Mouse (Mus musculus): ENCODE results near the gene Iqcd. TPM values are rescaled to one million over a fixed set of nuclear protein-coding genes. Genes with fewer than 3 reads are reported as not detected.

Gene Iqcd
- polyA plus RNA-seq, 1 experiment: 2.1 TPM

DNA sequence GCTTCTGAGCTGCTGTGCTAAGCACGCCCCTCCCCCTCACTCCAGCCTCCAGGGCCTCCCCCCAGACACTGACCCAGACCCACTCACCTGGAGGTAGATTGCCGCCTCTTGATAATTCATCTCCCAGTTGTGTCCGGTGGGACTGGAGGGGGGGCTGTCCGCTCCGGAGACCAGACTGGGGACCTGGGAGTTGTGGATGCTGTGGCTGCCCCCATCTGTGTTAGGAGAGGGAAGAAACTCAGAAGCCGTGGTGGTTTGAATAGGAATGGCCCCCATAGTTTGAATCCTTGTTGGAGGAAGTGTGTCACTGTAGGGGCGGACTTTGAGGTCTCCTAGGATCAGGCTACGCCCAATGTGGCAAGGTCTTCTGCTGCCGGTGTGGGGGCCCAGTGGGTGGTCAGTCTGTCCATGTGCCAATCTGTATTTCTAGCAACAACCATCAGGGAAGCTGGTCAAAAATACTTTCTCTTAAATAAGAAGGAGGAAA is 28.6 kb upstream of the Iqcd start:
- DNase-seq: peak; percentile 35
- WGBS: 25% methylated on average over 9 of the region's 9 CpGs
- peak overlapping the region; percentile 92 for H3K27ac ChIP-seq (ENCODE audit: insufficient read depth, low read depth, low read length)
- no peaks in the 10 kb centered on the region; the same call in 1 of the 2 replicates for H3K36me3 ChIP-seq (ENCODE audit: control insufficient read depth, insufficient read depth, low read length)
- H3K4me3 ChIP-seq (ENCODE audit: insufficient read depth, low read depth, low read length): 0 out of 2 replicates have a peak overlapping the region, but pooled peaks have one; percentile 3
- no peaks in the 10 kb centered on the region for H3K27me3 ChIP-seq (replicated peaks; ENCODE audit: control insufficient read depth, insufficient read depth, low read length)
- TF ChIP-seq CTCF (conservative IDR thresholded peaks at IDR 0.05; ENCODE audit: insufficient read depth, insufficient read length, low read depth, low read length) (no peak), POLR2A (IDR thresholded peaks at IDR 0.05; ENCODE audit: low read depth, low read length) (no peak)
- H3K4me1 ChIP-seq (ENCODE audit: control insufficient read depth, insufficient read depth, low read length): peaks cover 21% of the 10 kb centered on the region

GRCm38 (mm10) chr5:120560616-120561311 is 28.1 kb upstream of the Iqcd start:
- H3K4me1 ChIP-seq (ENCODE audit: control insufficient read depth, insufficient read depth, low read length): peaks cover 26% of the 10 kb centered on the region
- TF ChIP-seq POLR2A (IDR thresholded peaks at IDR 0.05; ENCODE audit: low read depth, low read length) (no peak), CTCF (conservative IDR thresholded peaks at IDR 0.05; ENCODE audit: insufficient read depth, insufficient read length, low read depth, low read length) (no peak)
- no peaks in the 10 kb centered on the region for H3K27me3 ChIP-seq (replicated peaks; ENCODE audit: control insufficient read depth, insufficient read depth, low read length)
- peak overlapping the region; percentile 95 for H3K27ac ChIP-seq (ENCODE audit: insufficient read depth, low read depth, low read length)
- DNase-seq: peak; percentile 94
- H3K4me3 ChIP-seq (ENCODE audit: insufficient read depth, low read depth, low read length): 0 out of 2 replicates have a peak overlapping the region, but pooled peaks have one; percentile 3
- 21% methylated on average over 16 of the region's 16 CpGs for WGBS
- H3K36me3 ChIP-seq (ENCODE audit: control insufficient read depth, insufficient read depth, low read length): no peaks in the 10 kb centered on the region; the same call in 1 of the 2 replicates

DNA sequence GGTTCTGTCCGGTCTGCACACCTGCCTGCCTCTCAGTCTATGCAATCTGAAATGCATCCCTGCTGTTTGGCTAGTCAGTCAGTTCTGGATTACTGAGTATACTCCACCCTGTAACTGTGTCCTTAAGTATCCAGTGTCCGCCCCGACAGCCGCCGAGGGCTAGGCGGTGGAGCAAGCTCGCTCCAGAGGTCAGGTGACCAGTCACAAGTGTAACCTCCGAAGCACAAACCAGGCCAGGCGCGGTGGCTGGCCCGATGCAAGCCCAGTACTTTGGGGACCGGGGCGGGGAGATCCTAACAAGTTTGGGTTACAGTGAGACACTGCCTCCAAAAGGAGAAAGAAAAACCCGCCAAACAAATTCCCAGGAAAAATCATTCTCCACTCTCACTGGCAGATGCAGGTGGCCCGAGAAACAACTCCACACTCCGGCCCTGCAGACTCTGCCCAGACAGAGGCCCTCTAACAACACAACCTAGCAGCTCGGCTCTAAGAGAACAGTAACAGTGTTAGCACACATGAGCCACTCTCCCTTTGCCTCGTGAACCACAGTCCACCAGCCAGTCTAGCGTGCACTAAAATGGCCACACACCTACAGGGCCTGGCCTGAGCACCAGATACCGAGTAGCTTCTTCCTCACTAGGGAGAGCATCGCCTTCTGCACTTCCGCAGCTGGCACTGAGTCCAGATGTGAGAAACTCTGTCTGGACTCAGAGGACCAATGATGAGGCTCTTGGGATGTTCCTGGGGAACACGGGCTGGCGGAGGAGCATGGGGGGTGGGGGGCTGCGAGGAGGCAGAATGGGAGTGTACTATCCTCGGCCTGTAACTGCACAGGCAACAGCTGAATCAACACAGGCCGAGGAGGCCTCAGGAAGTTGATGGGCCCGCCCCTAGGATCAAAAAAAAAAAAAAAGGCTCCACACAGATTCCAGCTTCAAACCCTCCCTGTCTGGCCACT is 25.6 kb upstream of the Iqcd start:
- peak overlapping the region; percentile 90 for H3K27ac ChIP-seq (ENCODE audit: insufficient read depth, low read depth, low read length)
- H3K4me3 ChIP-seq (ENCODE audit: insufficient read depth, low read depth, low read length): no peak overlapping the region
- no peaks in the 10 kb centered on the region for H3K27me3 ChIP-seq (replicated peaks; ENCODE audit: control insufficient read depth, insufficient read depth, low read length)
- H3K36me3 ChIP-seq (ENCODE audit: control insufficient read depth, insufficient read depth, low read length): no peaks in the 10 kb centered on the region
- 17% methylated on average over 28 of the region's 28 CpGs for WGBS
- H3K4me1 ChIP-seq (ENCODE audit: control insufficient read depth, insufficient read depth, low read length): peaks cover 50% of the 10 kb centered on the region
- TF ChIP-seq POLR2A (IDR thresholded peaks at IDR 0.05; ENCODE audit: low read depth, low read length) (no peak), CTCF (conservative IDR thresholded peaks at IDR 0.05; ENCODE audit: insufficient read depth, insufficient read length, low read depth, low read length) (no peak)
- DNase-seq: peak; percentile 93

DNA sequence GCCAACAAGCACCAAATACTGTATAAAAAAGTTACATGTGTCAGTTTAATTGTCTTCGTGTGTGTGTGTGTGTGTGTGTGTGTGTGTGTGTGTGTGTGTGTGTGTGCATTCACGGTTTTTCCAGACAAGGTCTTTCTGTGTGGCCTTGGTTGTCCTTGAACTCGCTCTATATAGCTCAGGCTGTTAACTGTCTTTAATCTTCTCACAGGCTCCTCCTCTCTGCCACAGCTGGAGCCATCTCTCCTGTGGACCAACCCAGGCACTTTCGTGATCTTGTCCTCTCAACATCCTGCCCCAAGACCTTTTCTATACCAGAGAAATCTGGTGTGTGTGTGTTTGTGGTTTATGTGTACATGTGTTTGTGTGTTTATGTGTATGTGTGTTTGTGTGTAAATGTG is 24.9 kb upstream of the Iqcd start:
- 26% methylated on average over 4 of the region's 4 CpGs for WGBS
- DNase-seq: no peak
- TF ChIP-seq CTCF (conservative IDR thresholded peaks at IDR 0.05; ENCODE audit: insufficient read depth, insufficient read length, low read depth, low read length) (no peak), POLR2A (IDR thresholded peaks at IDR 0.05; ENCODE audit: low read depth, low read length) (no peak)
- Histone ChIP-seq H3K36me3 (ENCODE audit: control insufficient read depth, insufficient read depth, low read length) (no peaks in the 10 kb centered on the region), H3K27ac (ENCODE audit: insufficient read depth, low read depth, low read length) (peak overlapping the region; percentile 58), H3K4me3 (ENCODE audit: insufficient read depth, low read depth, low read length) (no peak overlapping the region), H3K27me3 (replicated peaks; ENCODE audit: control insufficient read depth, insufficient read depth, low read length) (no peaks in the 10 kb centered on the region), H3K4me1 (ENCODE audit: control insufficient read depth, insufficient read depth, low read length) (peaks cover 57% of the 10 kb centered on the region)

- Histone ChIP-seq H3K27ac (ENCODE audit: insufficient read depth, low read depth, low read length) (peak overlapping the region; percentile 66), H3K36me3 (ENCODE audit: control insufficient read depth, insufficient read depth, low read length) (no peaks in the 10 kb centered on the region), H3K4me1 (ENCODE audit: control insufficient read depth, insufficient read depth, low read length) (peaks cover 68% of the 10 kb centered on the region), H3K4me3 (ENCODE audit: insufficient read depth, low read depth, low read length) (no peak overlapping the region), H3K27me3 (replicated peaks; ENCODE audit: control insufficient read depth, insufficient read depth, low read length) (no peaks in the 10 kb centered on the region)
- peak; percentile 65 for DNase-seq
- 34% methylated on average over 15 of the region's 15 CpGs for WGBS
- TF ChIP-seq POLR2A (IDR thresholded peaks at IDR 0.05; ENCODE audit: low read depth, low read length) (no peak), CTCF (conservative IDR thresholded peaks at IDR 0.05; ENCODE audit: insufficient read depth, insufficient read length, low read depth, low read length) (no peak)
Observed at GRCm38 (mm10) chr5:120565171-120565905, 23.5 kb upstream of the Iqcd start.

- DNase-seq: peak; percentile 89
- WGBS: 36% methylated on average over 5 of the region's 5 CpGs
- H3K27me3 ChIP-seq (replicated peaks; ENCODE audit: control insufficient read depth, insufficient read depth, low read length): no peaks in the 10 kb centered on the region
- H3K4me3 ChIP-seq (ENCODE audit: insufficient read depth, low read depth, low read length): no peak overlapping the region
- H3K27ac ChIP-seq (ENCODE audit: insufficient read depth, low read depth, low read length): peak overlapping the region; percentile 66
- H3K36me3 ChIP-seq (ENCODE audit: control insufficient read depth, insufficient read depth, low read length): no peaks in the 10 kb centered on the region
- TF ChIP-seq POLR2A (IDR thresholded peaks at IDR 0.05; ENCODE audit: low read depth, low read length) (no peak), CTCF (conservative IDR thresholded peaks at IDR 0.05; ENCODE audit: insufficient read depth, insufficient read length, low read depth, low read length) (no peak)
- peaks cover 75% of the 10 kb centered on the region for H3K4me1 ChIP-seq (ENCODE audit: control insufficient read depth, insufficient read depth, low read length)
Observed at GRCm38 (mm10) chr5:120566101-120566500, 22.7 kb upstream of the Iqcd start.
